Mouse (Mus musculus) testis, adult 2 months (tissue): Measurements from ENCODE around the gene Lrig1.

Source experiments
- CTCF ChIP-seq: fragments of 200-500 bp; IDR thresholded peaks from 2 replicates; pipeline ENCODE4 v1.5.1; 2012; ENCODE audit warnings: low read depth, mild to moderate bottlenecking, inconsistent platforms, low read length, moderate library complexity; ENCODE audit not compliant: control insufficient read depth, insufficient read depth, insufficient replicate concordance
- POLR2A ChIP-seq: fragments of 200-500 bp; IDR thresholded peaks from 2 replicates; pipeline ENCODE4 v1.6.1; 2012; ENCODE audit warnings: low read depth, mild to moderate bottlenecking, inconsistent platforms, low read length, moderate library complexity; ENCODE audit not compliant: control insufficient read depth

DNA sequence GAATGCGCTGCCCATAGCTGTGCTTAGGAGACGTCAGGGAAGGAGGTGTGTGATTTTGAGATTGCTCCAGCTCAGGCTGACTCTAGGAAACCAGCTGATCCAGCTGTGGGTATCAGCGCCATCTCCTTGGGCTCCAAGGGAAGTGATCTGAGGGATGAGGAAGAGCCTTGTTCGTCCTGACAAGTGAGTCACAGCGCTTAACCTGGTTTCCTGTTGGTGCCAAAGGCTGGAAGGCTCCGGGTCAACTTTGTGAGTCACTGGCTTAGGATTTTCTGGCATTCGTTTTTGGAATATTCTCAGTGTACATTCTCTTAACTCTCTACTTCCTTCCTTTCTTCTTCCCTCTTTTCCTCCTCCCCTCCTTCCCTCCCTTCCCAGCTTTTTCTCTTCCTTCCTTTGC lies 48.4 kb upstream of the Lrig1 start:
- TF ChIP-seq CTCF, result no peak
- no peak for TF ChIP-seq POLR2A
